Mouse (Mus musculus): ENCODE results near the gene Allc. TPM values are rescaled to one million over a fixed set of nuclear protein-coding genes. Genes with fewer than 3 reads are reported as not detected.
A peak's percentile ranks its signal among the peaks of the same experiment; 100 is the strongest.

Allc gene
- total RNA-seq, 1 experiment, result not detected

GRCm38 (mm10) chr12:28551775-28552174 lies 30.5 kb downstream of the Allc start:
- TF ChIP-seq ZNF384 (IDR thresholded peaks at IDR 0.05; ENCODE audit: low read depth, low read length) (no peak), CHD2 (IDR thresholded peaks at IDR 0.05; ENCODE audit: low read depth, low read length) (no peak), ZC3H11A (IDR thresholded peaks at IDR 0.05; ENCODE audit: borderline replicate concordance, low read depth, low read length) (no peak), HCFC1 (IDR thresholded peaks at IDR 0.05; ENCODE audit: borderline replicate concordance, insufficient read depth, low read length) (no peak), MAFK (IDR thresholded peaks at IDR 0.05; ENCODE audit: insufficient read depth, low read depth, low read length) (no peak)
- H3K9ac ChIP-seq (ENCODE audit: insufficient read depth, low read depth, low read length, poor library complexity, severe bottlenecking), result peak overlapping the region; percentile 42; the same call in 1 of the 2 replicates
- H3K4me1 ChIP-seq (ENCODE audit: control insufficient read depth in 2 of 2, insufficient read depth in 2 of 2, low read length in 2 of 2, poor library complexity in 1 of 2), result no peaks in the 10 kb centered on the region; a peak in 1 of 4 replicates
- in situ Hi-C loops (cut with MboI; ENCODE audit: low sequenced_read_pairs in 2 of 2, unreplicated experiment in 2 of 2), result no loop called here
- no peak overlapping the region for H3K27ac ChIP-seq (ENCODE audit: insufficient read depth, low read depth, low read length, poor library complexity, severe bottlenecking)
- H3K9me3 ChIP-seq (ENCODE audit: control insufficient read depth, insufficient read depth, low read depth, low read length), result no peaks in the 10 kb centered on the region
- no peak for DNase-seq (ENCODE audit: low read depth, low spot score)
- H3K36me3 ChIP-seq (ENCODE audit: control insufficient read depth, insufficient read depth, low read length, poor library complexity, severe bottlenecking), result no peaks in the 10 kb centered on the region
- H3K4me3 ChIP-seq (ENCODE audit: insufficient read depth in 1 of 2, low read depth in 1 of 2, low read length in 2 of 2, poor library complexity in 1 of 2, severe bottlenecking in 1 of 2), result peak overlapping the region; percentile 53 to 73; a peak in 3 of 4 replicates

- DNase-seq (ENCODE audit: low read depth, low spot score), result no peak
- no peaks in the 10 kb centered on the region for H3K36me3 ChIP-seq (ENCODE audit: control insufficient read depth, insufficient read depth, low read length, poor library complexity, severe bottlenecking)
- TF ChIP-seq HCFC1 (IDR thresholded peaks at IDR 0.05; ENCODE audit: borderline replicate concordance, insufficient read depth, low read length) (no peak), MAFK (IDR thresholded peaks at IDR 0.05; ENCODE audit: insufficient read depth, low read depth, low read length) (no peak), ZC3H11A (IDR thresholded peaks at IDR 0.05; ENCODE audit: borderline replicate concordance, low read depth, low read length) (no peak), CHD2 (IDR thresholded peaks at IDR 0.05; ENCODE audit: low read depth, low read length) (no peak), ZNF384 (IDR thresholded peaks at IDR 0.05; ENCODE audit: low read depth, low read length) (no peak)
Measured at GRCm38 (mm10) chr12:28548887-28549286, 33.4 kb downstream of the Allc start.

GRCm38 (mm10) chr12:28514264-28514775 lies 68.0 kb downstream of the Allc start:
- DNase-seq (ENCODE audit: low read depth, low spot score), result no peak
- H3K36me3 ChIP-seq (ENCODE audit: control insufficient read depth, insufficient read depth, low read length, poor library complexity, severe bottlenecking), result no peaks in the 10 kb centered on the region
- no peak overlapping the region for H3K9ac ChIP-seq (ENCODE audit: insufficient read depth, low read depth, low read length, poor library complexity, severe bottlenecking)
- TF ChIP-seq ZC3H11A (IDR thresholded peaks at IDR 0.05; ENCODE audit: borderline replicate concordance, low read depth, low read length) (no peak), ZNF384 (IDR thresholded peaks at IDR 0.05; ENCODE audit: low read depth, low read length) (no peak)
- H3K9me3 ChIP-seq (ENCODE audit: control insufficient read depth, insufficient read depth, low read depth, low read length), result no peaks in the 10 kb centered on the region
- no peaks in the 10 kb centered on the region for H3K4me1 ChIP-seq (ENCODE audit: control insufficient read depth in 2 of 2, insufficient read depth in 2 of 2, low read length in 2 of 2, poor library complexity in 1 of 2)
- no peak overlapping the region for H3K4me3 ChIP-seq (ENCODE audit: insufficient read depth in 1 of 2, low read depth in 1 of 2, low read length in 2 of 2, poor library complexity in 1 of 2, severe bottlenecking in 1 of 2)
- in situ Hi-C loops (cut with MboI; ENCODE audit: low sequenced_read_pairs in 2 of 2, unreplicated experiment in 2 of 2), result no loop called here
- no peak overlapping the region for H3K27ac ChIP-seq (ENCODE audit: insufficient read depth, low read depth, low read length, poor library complexity, severe bottlenecking)

More at GRCm38 (mm10) chr12:28548887-28549286, 33.4 kb downstream of the Allc start:
- in situ Hi-C loops (cut with MboI; ENCODE audit: low sequenced_read_pairs in 2 of 2, unreplicated experiment in 2 of 2), result no loop called here
- Histone ChIP-seq H3K9ac (ENCODE audit: insufficient read depth, low read depth, low read length, poor library complexity, severe bottlenecking) (no peak overlapping the region), H3K4me1 (ENCODE audit: control insufficient read depth in 2 of 2, insufficient read depth in 2 of 2, low read length in 2 of 2, poor library complexity in 1 of 2) (no peaks in the 10 kb centered on the region; a peak in 1 of 4 replicates), H3K9me3 (ENCODE audit: control insufficient read depth, insufficient read depth, low read depth, low read length) (no peaks in the 10 kb centered on the region), H3K4me3 (ENCODE audit: insufficient read depth in 1 of 2, low read depth in 1 of 2, low read length in 2 of 2, poor library complexity in 1 of 2, severe bottlenecking in 1 of 2) (no peak overlapping the region), H3K27ac (ENCODE audit: insufficient read depth, low read depth, low read length, poor library complexity, severe bottlenecking) (no peak overlapping the region)

- Histone ChIP-seq H3K4me3 (ENCODE audit: insufficient read depth in 1 of 2, low read depth in 1 of 2, low read length in 2 of 2, poor library complexity in 1 of 2, severe bottlenecking in 1 of 2) (no peak overlapping the region), H3K9ac (ENCODE audit: insufficient read depth, low read depth, low read length, poor library complexity, severe bottlenecking) (no peak overlapping the region), H3K27ac (ENCODE audit: insufficient read depth, low read depth, low read length, poor library complexity, severe bottlenecking) (no peak overlapping the region), H3K36me3 (ENCODE audit: control insufficient read depth, insufficient read depth, low read length, poor library complexity, severe bottlenecking) (no peaks in the 10 kb centered on the region), H3K9me3 (ENCODE audit: control insufficient read depth, insufficient read depth, low read depth, low read length) (no peaks in the 10 kb centered on the region), H3K4me1 (ENCODE audit: control insufficient read depth in 2 of 2, insufficient read depth in 2 of 2, low read length in 2 of 2, poor library complexity in 1 of 2) (no peaks in the 10 kb centered on the region)
- in situ Hi-C loops (cut with MboI; ENCODE audit: low sequenced_read_pairs in 2 of 2, unreplicated experiment in 2 of 2), result no loop called here
- no peak for DNase-seq (ENCODE audit: low read depth, low spot score)
- TF ChIP-seq HCFC1 (IDR thresholded peaks at IDR 0.05; ENCODE audit: borderline replicate concordance, insufficient read depth, low read length) (no peak), ZNF384 (IDR thresholded peaks at IDR 0.05; ENCODE audit: low read depth, low read length) (no peak), MAFK (IDR thresholded peaks at IDR 0.05; ENCODE audit: insufficient read depth, low read depth, low read length) (no peak), ZC3H11A (IDR thresholded peaks at IDR 0.05; ENCODE audit: borderline replicate concordance, low read depth, low read length) (no peak), CHD2 (IDR thresholded peaks at IDR 0.05; ENCODE audit: low read depth, low read length) (no peak)
Measured at GRCm38 (mm10) chr12:28509699-28510280, 72.5 kb downstream of the Allc start.

Other genes starting within 250 kb of the Allc start
- 0.71 and 1.3 TPM in 2 replicates for gene Dcdc2c, start 30.1 kb downstream of the Allc start, total RNA-seq (2012; rRNA removed)
- 0.18 TPM in 1 of 2 replicates, not detected in the other for gene Colec11, start 40.9 kb upstream of the Allc start, total RNA-seq (2012; rRNA removed)
- gene Rps7, start 53.4 kb upstream of the Allc start, total RNA-seq (2012; rRNA removed), result 1,340 and 1,705 TPM in 2 replicates
- gene Rnaseh1, start 67.1 kb upstream of the Allc start, total RNA-seq (2012; rRNA removed), result 29.5 and 32.8 TPM in 2 replicates
- gene Adi1, start 92.7 kb upstream of the Allc start, total RNA-seq (2012; rRNA removed), result 19.0 and 25.3 TPM in 2 replicates
- gene Trappc12, start 167.9 kb upstream of the Allc start, total RNA-seq (2012; rRNA removed), result 18.9 and 20.4 TPM in 2 replicates
- 41.5 and 43.7 TPM in 2 replicates for gene Eipr1, start 169.3 kb upstream of the Allc start, total RNA-seq (2012; rRNA removed)